Mouse (Mus musculus) megakaryocyte, embryonic 14.5 days (primary cell): Measurements from ENCODE around the gene Gngt2. TPM values are rescaled to one million over a fixed set of nuclear protein-coding genes. Genes with fewer than 3 reads are reported as not detected.
A peak's percentile ranks its signal among the peaks of the same experiment; 100 is the strongest.

Source experiments
- H3K27me3 ChIP-seq: replicated peaks from 2 replicates; pipeline ENCODE3; 2012; ENCODE audit warnings: inconsistent platforms
- H3K36me3 ChIP-seq: replicated peaks from 2 replicates; pipeline ENCODE3; 2012; ENCODE audit warnings: low read length, inconsistent platforms, mixed read lengths
- H3K4me1 ChIP-seq: 2 replicates; pipeline ENCODE4 v1.6.1; 2012; ENCODE audit warnings: inconsistent platforms
- H3K4me3 ChIP-seq: replicated peaks from 2 replicates; pipeline ENCODE3; 2012; ENCODE audit warnings: moderate library complexity, mild to moderate bottlenecking, inconsistent platforms
- H3K9me3 ChIP-seq: 2 replicates; pipeline ENCODE4 v1.6.1; 2012; ENCODE audit warnings: inconsistent platforms
- FLI1 ChIP-seq: IDR thresholded peaks from 2 replicates; pipeline ENCODE4 v1.6.1; 2012; ENCODE audit warnings: low read length, inconsistent platforms, mixed read lengths
- GATA1 ChIP-seq: IDR thresholded peaks from 3 replicates; pipeline ENCODE4 v1.6.1; 2012; ENCODE audit warnings: mixed read lengths, low read length, inconsistent platforms, borderline replicate concordance
- polyA plus RNA-seq: library from polyadenylated mRNA; stranded (reverse); fragments of >175 nt; gene quantifications from 2 replicates; pipeline ENCODE4 v1.2.3, GENCODE M21; 2012; ENCODE audit warnings: low replicate concordance; ENCODE audit not compliant: insufficient read depth

The Gngt2 gene
- polyA plus RNA-seq, 1 experiment: 30.7 TPM

- Histone ChIP-seq H3K4me3 (peak overlapping the region; percentile 54), H3K4me1 (peaks cover 63% of the 10 kb centered on the region), H3K9me3 (peaks cover 30% of the 10 kb centered on the region), H3K36me3 (peaks cover 8% of the 10 kb centered on the region), H3K27me3 (peaks cover 30% of the 10 kb centered on the region)
- TF ChIP-seq FLI1: no peak
- no peak for TF ChIP-seq GATA1
Measured at GRCm38 (mm10) chr11:95809603-95810002, 27.4 kb upstream of the Gngt2 start.

GRCm38 (mm10) chr11:95810828-95811227, 26.2 kb upstream of the Gngt2 start:
- Histone ChIP-seq H3K36me3 (peaks cover 8% of the 10 kb centered on the region), H3K27me3 (peaks cover 30% of the 10 kb centered on the region), H3K9me3 (peaks cover 41% of the 10 kb centered on the region), H3K4me1 (peaks cover 52% of the 10 kb centered on the region), H3K4me3 (no peak overlapping the region)
- no peak for TF ChIP-seq FLI1
- no peak for TF ChIP-seq GATA1

- Histone ChIP-seq H3K4me1 (peaks cover 45% of the 10 kb centered on the region), H3K9me3 (peaks cover 38% of the 10 kb centered on the region), H3K36me3 (peaks cover 8% of the 10 kb centered on the region), H3K27me3 (peaks cover 33% of the 10 kb centered on the region), H3K4me3 (no peak overlapping the region)
- TF ChIP-seq FLI1 (no peak), GATA1 (no peak)
Measured at GRCm38 (mm10) chr11:95811741-95812140, 25.3 kb upstream of the Gngt2 start.

GRCm38 (mm10) chr11:95812224-95812623, 24.8 kb upstream of the Gngt2 start:
- Histone ChIP-seq H3K36me3 (peaks cover 6% of the 10 kb centered on the region), H3K9me3 (peaks cover 33% of the 10 kb centered on the region), H3K4me1 (peaks cover 43% of the 10 kb centered on the region), H3K27me3 (peaks cover 35% of the 10 kb centered on the region), H3K4me3 (no peak overlapping the region)
- no peak for TF ChIP-seq GATA1
- TF ChIP-seq FLI1: no peak

GRCm38 (mm10) chr11:95814101-95814500, 22.9 kb upstream of the Gngt2 start:
- peaks cover 29% of the 10 kb centered on the region for H3K9me3 ChIP-seq
- no peaks in the 10 kb centered on the region for H3K36me3 ChIP-seq

GRCm38 (mm10) chr11:95814857-95815256, 22.2 kb upstream of the Gngt2 start:
- H3K36me3 ChIP-seq: no peaks in the 10 kb centered on the region
- H3K4me1 ChIP-seq: peaks cover 17% of the 10 kb centered on the region
- no peak overlapping the region for H3K4me3 ChIP-seq
- H3K9me3 ChIP-seq: peaks cover 29% of the 10 kb centered on the region
- peaks cover 50% of the 10 kb centered on the region for H3K27me3 ChIP-seq
- TF ChIP-seq GATA1 (no peak), FLI1 (no peak)

More at GRCm38 (mm10) chr11:95814101-95814500, 22.9 kb upstream of the Gngt2 start:
- Histone ChIP-seq H3K27me3 (peaks cover 44% of the 10 kb centered on the region), H3K4me1 (peaks cover 24% of the 10 kb centered on the region), H3K4me3 (no peak overlapping the region)
- TF ChIP-seq FLI1 (no peak), GATA1 (no peak)

- peaks cover 12% of the 10 kb centered on the region for H3K4me1 ChIP-seq
- TF ChIP-seq FLI1 (no peak), GATA1 (no peak)
- no peaks in the 10 kb centered on the region for H3K36me3 ChIP-seq
- H3K27me3 ChIP-seq: peaks cover 49% of the 10 kb centered on the region
- no peak overlapping the region for H3K4me3 ChIP-seq
- peaks cover 29% of the 10 kb centered on the region for H3K9me3 ChIP-seq
Measured at GRCm38 (mm10) chr11:95815412-95815811, 21.6 kb upstream of the Gngt2 start.

- H3K36me3 ChIP-seq: no peaks in the 10 kb centered on the region
- H3K9me3 ChIP-seq: peaks cover 23% of the 10 kb centered on the region
- H3K27me3 ChIP-seq: peaks cover 68% of the 10 kb centered on the region
- no peak for TF ChIP-seq GATA1
- no peak for TF ChIP-seq FLI1
- H3K4me3 ChIP-seq: no peak overlapping the region
- peaks cover 21% of the 10 kb centered on the region for H3K4me1 ChIP-seq
Measured at GRCm38 (mm10) chr11:95819138-95819537, 17.9 kb upstream of the Gngt2 start.

GRCm38 (mm10) chr11:95821511-95821910, 15.5 kb upstream of the Gngt2 start:
- Histone ChIP-seq H3K36me3 (no peaks in the 10 kb centered on the region), H3K9me3 (0 out of 2 replicates have a peak, but pooled peaks cover 2% of the 10 kb centered on the region), H3K4me1 (peaks cover 35% of the 10 kb centered on the region), H3K27me3 (peaks cover 69% of the 10 kb centered on the region), H3K4me3 (no peak overlapping the region)
- TF ChIP-seq GATA1 (no peak), FLI1 (no peak)

GRCm38 (mm10) chr11:95822437-95822836, 14.6 kb upstream of the Gngt2 start:
- peaks cover 44% of the 10 kb centered on the region for H3K4me1 ChIP-seq
- no peak for TF ChIP-seq GATA1
- TF ChIP-seq FLI1: no peak
- H3K9me3 ChIP-seq: 0 out of 2 replicates have a peak, but pooled peaks cover 2% of the 10 kb centered on the region
- no peak overlapping the region for H3K4me3 ChIP-seq
- no peaks in the 10 kb centered on the region for H3K36me3 ChIP-seq
- peaks cover 74% of the 10 kb centered on the region for H3K27me3 ChIP-seq
